Mouse (Mus musculus): ENCODE results near the gene Nkain4. TPM values are rescaled to one million over a fixed set of nuclear protein-coding genes. Genes with fewer than 3 reads are reported as not detected.

Nkain4 gene
- total and polyA plus RNA-seq, 3 experiments, result not detected

DNA sequence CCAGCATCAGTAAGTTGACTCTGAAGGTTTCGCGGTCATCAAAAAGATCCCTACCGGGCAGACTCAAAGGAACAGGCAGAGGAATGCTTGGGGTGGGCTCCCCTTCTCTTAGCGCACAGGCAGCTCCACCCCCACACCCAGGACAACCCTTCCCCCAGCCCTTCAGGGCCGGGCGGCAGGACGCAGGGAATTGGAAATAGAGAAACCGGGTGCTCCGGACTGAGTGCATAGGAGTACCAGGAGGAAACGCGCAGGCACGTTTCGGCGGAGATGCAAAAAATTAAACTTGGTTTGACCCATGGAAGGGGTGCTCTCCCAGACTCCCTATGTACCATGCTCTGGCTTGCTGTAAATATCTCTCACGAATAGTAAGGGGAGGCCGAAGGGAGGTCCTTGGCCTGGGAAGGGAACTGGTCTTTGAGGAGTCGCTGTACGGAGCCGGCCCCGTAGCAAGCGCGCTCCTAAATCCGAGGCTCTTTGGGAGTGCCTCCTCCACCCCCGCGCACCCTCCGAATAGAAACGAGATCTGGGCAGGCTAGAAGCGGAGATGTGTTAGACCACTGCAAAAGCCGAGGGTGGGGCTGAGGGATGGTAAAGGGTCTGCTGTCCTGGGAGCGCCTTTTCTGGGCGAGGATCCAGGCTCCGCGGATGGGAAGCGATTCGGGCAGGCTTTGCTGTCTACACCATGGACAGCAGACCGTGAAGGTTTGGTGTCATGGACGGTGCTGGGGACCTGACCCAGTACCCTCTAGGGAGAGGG is 63.2 kb downstream of the Nkain4 start:
- no peaks in the 10 kb centered on the region; a peak in 1 of 4 replicates for H3K27me3 ChIP-seq (ENCODE audit: control insufficient read depth in 1 of 2, insufficient read depth in 2 of 2, low read length in 2 of 2)
- no peaks in the 10 kb centered on the region for H3K79me2 ChIP-seq (ENCODE audit: control insufficient read depth, insufficient read depth, low read length, poor library complexity)
- H3K27ac ChIP-seq (ENCODE audit: control insufficient read depth, low read depth, low read length), result no peak overlapping the region
- no peak overlapping the region for H3K4me3 ChIP-seq (ENCODE audit: control insufficient read depth in 1 of 2, insufficient read depth in 1 of 2, low read depth in 2 of 2, low read length in 2 of 2)
- H3K9ac ChIP-seq (ENCODE audit: control insufficient read depth, low read depth, low read length, poor library complexity, severe bottlenecking), result no peak overlapping the region
- no peaks in the 10 kb centered on the region for H3K36me3 ChIP-seq (ENCODE audit: control insufficient read depth in 1 of 2, insufficient read depth in 2 of 2, low read length in 2 of 2)
- no peaks in the 10 kb centered on the region for H3K4me1 ChIP-seq (ENCODE audit: control insufficient read depth in 1 of 2, insufficient read depth in 2 of 2, low read length in 2 of 2)
- no peak for TF ChIP-seq ZMIZ1 (IDR thresholded peaks at IDR 0.05; ENCODE audit: low read depth, low read length)
- TF ChIP-seq UBTF (IDR thresholded peaks at IDR 0.05; ENCODE audit: borderline replicate concordance, insufficient read depth, low read depth, low read length), result no peak
- no peak for TF ChIP-seq USF2 (IDR thresholded peaks at IDR 0.05; ENCODE audit: borderline replicate concordance in 1 of 2, insufficient read depth in 1 of 2, low read depth in 1 of 2, low read length in 2 of 2)
- TF ChIP-seq BHLHE40 (IDR thresholded peaks at IDR 0.05; ENCODE audit: borderline replicate concordance, low read depth, low read length), result no peak
- no peak for TF ChIP-seq TAL1 (IDR thresholded peaks at IDR 0.05; ENCODE audit: low read length)
- no peak for TF ChIP-seq USF1 (IDR thresholded peaks at IDR 0.05; ENCODE audit: low read depth, low read length)
- H3K9me3 ChIP-seq (replicated peaks; ENCODE audit: insufficient read depth, low read length), result no peaks in the 10 kb centered on the region
- DNase-seq (ENCODE audit: low read depth, low spot score), result no peak

DNA sequence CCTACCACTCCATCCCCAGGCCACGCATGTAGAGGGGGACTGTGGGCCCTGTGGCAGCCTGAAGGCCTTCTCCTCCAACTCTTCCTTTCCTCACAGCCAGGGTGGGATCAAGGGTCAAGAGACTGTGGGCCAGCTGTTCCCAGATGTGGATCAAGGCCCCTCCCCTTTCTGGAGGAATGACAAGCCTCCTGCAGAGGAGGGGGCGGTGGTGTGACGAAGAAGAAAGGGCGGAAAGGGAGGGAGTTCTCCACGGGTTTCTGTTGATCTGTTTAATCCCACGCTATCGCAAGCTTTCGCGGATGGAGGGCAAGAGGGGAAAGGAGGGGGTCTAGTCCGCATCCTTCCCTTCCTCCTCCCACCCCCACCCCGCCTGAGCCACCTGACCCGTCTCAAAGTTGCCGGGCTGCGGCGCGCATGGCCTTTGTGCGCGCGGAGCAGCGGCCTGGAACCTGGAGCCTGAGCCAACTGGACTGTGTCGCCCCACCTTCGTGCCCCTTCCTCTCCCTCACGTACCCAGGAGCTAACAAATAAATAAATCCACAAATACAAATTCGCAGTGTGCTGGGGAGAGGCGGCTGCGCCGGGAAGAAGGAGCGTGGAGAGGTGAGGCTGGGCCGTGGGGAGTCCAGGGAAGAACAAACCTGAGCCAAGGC is 64.0 kb downstream of the Nkain4 start:
- TF ChIP-seq USF2 (IDR thresholded peaks at IDR 0.05; ENCODE audit: borderline replicate concordance in 1 of 2, insufficient read depth in 1 of 2, low read depth in 1 of 2, low read length in 2 of 2) (no peak), NELFE (IDR thresholded peaks at IDR 0.05; ENCODE audit: low read depth, low read length) (no peak), RCOR1 (IDR thresholded peaks at IDR 0.05; ENCODE audit: low read depth, low read length) (no peak), POLR2AphosphoS2 (IDR thresholded peaks at IDR 0.05; ENCODE audit: low read length) (no peak), CHD1 (IDR thresholded peaks at IDR 0.05; ENCODE audit: low read depth, low read length) (no peak), ELF1 (IDR thresholded peaks at IDR 0.05; ENCODE audit: low read depth, low read length) (no peak), MAX (IDR thresholded peaks at IDR 0.05; ENCODE audit: low read length) (no peak), ZKSCAN1 (IDR thresholded peaks at IDR 0.05; ENCODE audit: low read depth, low read length) (no peak), MYC (IDR thresholded peaks at IDR 0.05; ENCODE audit: low read depth, low read length) (no peak), BHLHE40 (IDR thresholded peaks at IDR 0.05; ENCODE audit: borderline replicate concordance, low read depth, low read length) (no peak), GABPA (IDR thresholded peaks at IDR 0.05; ENCODE audit: low read depth, low read length) (no peak), HCFC1 (IDR thresholded peaks at IDR 0.05; ENCODE audit: low read depth, low read length) (no peak), MXI1 (IDR thresholded peaks at IDR 0.05; ENCODE audit: low read depth, low read length) (no peak), KAT2A (conservative IDR thresholded peaks at IDR 0.05; ENCODE audit: low read depth, low read length) (no peak), NRF1 (IDR thresholded peaks at IDR 0.05; ENCODE audit: insufficient read depth, low read depth, low read length, poor library complexity, severe bottlenecking) (no peak)
- H3K27ac ChIP-seq (ENCODE audit: control insufficient read depth, low read depth, low read length), result no peak overlapping the region
- no peaks in the 10 kb centered on the region for H3K79me2 ChIP-seq (ENCODE audit: control insufficient read depth, insufficient read depth, low read length, poor library complexity)
- no peaks in the 10 kb centered on the region for H3K36me3 ChIP-seq (ENCODE audit: control insufficient read depth in 1 of 2, insufficient read depth in 2 of 2, low read length in 2 of 2)
- no peaks in the 10 kb centered on the region; a peak in 1 of 4 replicates for H3K27me3 ChIP-seq (ENCODE audit: control insufficient read depth in 1 of 2, insufficient read depth in 2 of 2, low read length in 2 of 2)
- no peaks in the 10 kb centered on the region for H3K9me3 ChIP-seq (replicated peaks; ENCODE audit: insufficient read depth, low read length)
- no peak for DNase-seq (ENCODE audit: low read depth, low spot score)
- H3K4me1 ChIP-seq (ENCODE audit: control insufficient read depth in 1 of 2, insufficient read depth in 2 of 2, low read length in 2 of 2), result no peaks in the 10 kb centered on the region
- H3K4me3 ChIP-seq (ENCODE audit: control insufficient read depth in 1 of 2, insufficient read depth in 1 of 2, low read depth in 2 of 2, low read length in 2 of 2), result no peak overlapping the region
- H3K9ac ChIP-seq (ENCODE audit: control insufficient read depth, low read depth, low read length, poor library complexity, severe bottlenecking), result no peak overlapping the region

Data from MEL (cell line).